Mouse (Mus musculus): ENCODE measurements around the gene Ankrd65. TPM values are rescaled to one million over a fixed set of nuclear protein-coding genes. Genes with fewer than 3 reads are reported as not detected.

Gene Ankrd65
- polyA plus RNA-seq, 1 experiment from 2014 or later, result not detected

DNA sequence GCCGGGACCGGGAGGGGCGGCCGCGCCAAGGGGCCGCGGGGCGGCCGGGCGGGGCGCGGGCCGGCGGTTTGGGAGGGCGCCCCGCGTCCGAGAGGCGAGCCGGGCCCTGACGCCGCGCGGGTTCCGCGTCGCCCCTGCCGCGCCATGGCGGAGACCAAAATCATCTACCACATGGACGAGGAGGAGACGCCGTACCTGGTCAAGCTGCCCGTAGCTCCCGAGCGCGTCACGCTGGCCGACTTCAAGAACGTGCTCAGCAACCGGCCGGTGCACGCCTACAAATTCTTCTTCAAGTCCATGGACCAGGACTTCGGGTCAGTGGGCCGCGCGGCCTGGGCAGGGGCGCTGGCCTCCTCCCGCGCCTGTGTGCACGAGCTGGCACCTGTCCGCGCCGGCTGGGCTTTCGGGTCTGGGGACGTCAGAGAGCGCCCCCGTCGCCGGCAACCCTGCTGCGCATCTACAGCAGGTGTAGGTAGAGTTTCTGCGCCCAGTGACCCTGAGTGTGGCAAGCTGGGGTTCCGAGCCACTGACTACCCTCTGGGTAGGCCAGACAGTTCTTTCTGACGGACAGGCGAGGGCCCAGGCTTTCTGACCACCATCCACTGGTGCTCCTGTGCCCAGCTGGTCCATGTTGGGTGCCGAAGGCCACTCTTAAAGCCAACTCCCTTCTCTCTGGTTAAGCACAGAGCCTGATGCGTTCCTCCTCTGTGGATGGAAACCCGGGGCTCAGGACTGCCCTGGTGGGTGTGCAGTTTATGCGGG lies 57.5 kb downstream of the Ankrd65 start:
- 2% methylated on average over 69 of the region's 69 CpGs for WGBS
- Histone ChIP-seq H3K4me1 (peaks cover 40% of the 10 kb centered on the region), H3K27ac (peak overlapping the region; percentile 90)

GRCm38 (mm10) chr4:155848434-155849095 lies 58.3 kb downstream of the Ankrd65 start:
- Histone ChIP-seq H3K27me3 (ENCODE audit: poor library complexity, severe bottlenecking) (no peaks in the 10 kb centered on the region), H3K36me3 (replicated peaks) (peaks cover 30% of the 10 kb centered on the region), H3K4me1 (peaks cover 40% of the 10 kb centered on the region), H3K4me3 (peak overlapping the region; percentile 88), H3K9me3 (no peaks in the 10 kb centered on the region), H3K27ac (peak overlapping the region; percentile 90)
- WGBS, result 58% methylated on average over 7 of the region's 7 CpGs
- no peak for DNase-seq (ENCODE audit: extremely low spot score, low spot score)

More for the DNA sequence above, 57.5 kb downstream of the Ankrd65 start:
- Histone ChIP-seq H3K36me3 (replicated peaks) (peaks cover 30% of the 10 kb centered on the region), H3K4me3 (peak overlapping the region; percentile 88), H3K27me3 (ENCODE audit: poor library complexity, severe bottlenecking) (peaks cover 1% of the 10 kb centered on the region), H3K9me3 (no peaks in the 10 kb centered on the region)
- peak; percentile 63 for DNase-seq (ENCODE audit: extremely low spot score, low spot score)

Small RNA genes lying within 50 kb of the gene (microRNA-seq; reads per million reads assigned to microRNA genes)
- gene Gm27743, result not detected

Other genes with a start within 250 kb of the Ankrd65 start
- 118 and 122 TPM in 2 replicates for gene Nadk, start 228.1 kb upstream of the Ankrd65 start, polyA plus RNA-seq (2016; fragmentation: Nextera tagmentation; extraction: Ambion mirVana)
- gene Slc35e2, start 189.0 kb upstream of the Ankrd65 start, polyA plus RNA-seq (2016; fragmentation: Nextera tagmentation; extraction: Ambion mirVana), result 10.7 and 12.9 TPM in 2 replicates
- 83.9 and 86.7 TPM in 2 replicates for gene Cdk11b, start 165.6 kb upstream of the Ankrd65 start, polyA plus RNA-seq (2016; fragmentation: Nextera tagmentation; extraction: Ambion mirVana)
- gene Gm10563, start 145.0 kb upstream of the Ankrd65 start, polyA plus RNA-seq (2016; fragmentation: Nextera tagmentation; extraction: Ambion mirVana), result not detected in 2 replicates
- gene Mmp23, start 137.1 kb upstream of the Ankrd65 start, polyA plus RNA-seq (2016; fragmentation: Nextera tagmentation; extraction: Ambion mirVana), result 1.8 and 2.8 TPM in 2 replicates
- 16.8 and 18.3 TPM in 2 replicates for gene Mib2, start 121.2 kb upstream of the Ankrd65 start, polyA plus RNA-seq (2016; fragmentation: Nextera tagmentation; extraction: Ambion mirVana)
- 0.64 and 0.67 TPM in 2 replicates for gene Fndc10, start 96.1 kb upstream of the Ankrd65 start, polyA plus RNA-seq (2016; fragmentation: Nextera tagmentation; extraction: Ambion mirVana)
- gene Ssu72, start 85.6 kb upstream of the Ankrd65 start, polyA plus RNA-seq (2016; fragmentation: Nextera tagmentation; extraction: Ambion mirVana), result 163 and 164 TPM in 2 replicates
- 0.36 and 0.77 TPM in 2 replicates for gene Tmem240, start 55.6 kb upstream of the Ankrd65 start, polyA plus RNA-seq (2016; fragmentation: Nextera tagmentation; extraction: Ambion mirVana)
- 141 and 149 TPM in 2 replicates for gene Atad3a, start 29.3 kb upstream of the Ankrd65 start, polyA plus RNA-seq (2016; fragmentation: Nextera tagmentation; extraction: Ambion mirVana)
- gene Vwa1, start 15.7 kb upstream of the Ankrd65 start, polyA plus RNA-seq (2016; fragmentation: Nextera tagmentation; extraction: Ambion mirVana), result 9.7 and 11.3 TPM in 2 replicates
- 0.24 and 0.27 TPM in 2 replicates for gene Tmem88b, start 4.6 kb upstream of the Ankrd65 start, polyA plus RNA-seq (2016; fragmentation: Nextera tagmentation; extraction: Ambion mirVana)
- gene Mrpl20, start 12.4 kb downstream of the Ankrd65 start, polyA plus RNA-seq (2016; fragmentation: Nextera tagmentation; extraction: Ambion mirVana), result 253 and 258 TPM in 2 replicates
- 166 and 168 TPM in 2 replicates for gene Ccnl2, start 22.1 kb downstream of the Ankrd65 start, polyA plus RNA-seq (2016; fragmentation: Nextera tagmentation; extraction: Ambion mirVana)
- gene Aurkaip1, start 40.8 kb downstream of the Ankrd65 start, polyA plus RNA-seq (2016; fragmentation: Nextera tagmentation; extraction: Ambion mirVana), result 165 and 172 TPM in 2 replicates
- 37.6 and 39.4 TPM in 2 replicates for gene Mxra8, start 49.2 kb downstream of the Ankrd65 start, polyA plus RNA-seq (2016; fragmentation: Nextera tagmentation; extraction: Ambion mirVana)
- 4.6 and 5.3 TPM in 2 replicates for gene Dvl1, start 57.0 kb downstream of the Ankrd65 start, polyA plus RNA-seq (2016; fragmentation: Nextera tagmentation; extraction: Ambion mirVana)
- gene Tas1r3, start 72.9 kb downstream of the Ankrd65 start, polyA plus RNA-seq (2016; fragmentation: Nextera tagmentation; extraction: Ambion mirVana), result 0.12 and 0.33 TPM in 2 replicates
- 21.2 and 24.0 TPM in 2 replicates for gene Cptp, start 79.0 kb downstream of the Ankrd65 start, polyA plus RNA-seq (2016; fragmentation: Nextera tagmentation; extraction: Ambion mirVana)
- 120 and 121 TPM in 2 replicates for gene Ints11, start 79.1 kb downstream of the Ankrd65 start, polyA plus RNA-seq (2016; fragmentation: Nextera tagmentation; extraction: Ambion mirVana)
- gene Pusl1, start 101.3 kb downstream of the Ankrd65 start, polyA plus RNA-seq (2016; fragmentation: Nextera tagmentation; extraction: Ambion mirVana), result 54.5 and 56.3 TPM in 2 replicates
- gene Acap3, start 101.4 kb downstream of the Ankrd65 start, polyA plus RNA-seq (2016; fragmentation: Nextera tagmentation; extraction: Ambion mirVana), result 24.3 and 24.5 TPM in 2 replicates
- 144 and 150 TPM in 2 replicates for gene Ube2j2, start 153.4 kb downstream of the Ankrd65 start, polyA plus RNA-seq (2016; fragmentation: Nextera tagmentation; extraction: Ambion mirVana)
- 18.4 and 20.9 TPM in 2 replicates for gene C1qtnf12, start 171.9 kb downstream of the Ankrd65 start, polyA plus RNA-seq (2016; fragmentation: Nextera tagmentation; extraction: Ambion mirVana)
- gene B3galt6, start 202.2 kb downstream of the Ankrd65 start, polyA plus RNA-seq (2016; fragmentation: Nextera tagmentation; extraction: Ambion mirVana), result 12.7 and 14.0 TPM in 2 replicates
- 134 and 135 TPM in 2 replicates for gene Sdf4, start 202.4 kb downstream of the Ankrd65 start, polyA plus RNA-seq (2016; fragmentation: Nextera tagmentation; extraction: Ambion mirVana)
- gene Tnfrsf4, start 223.4 kb downstream of the Ankrd65 start, polyA plus RNA-seq (2016; fragmentation: Nextera tagmentation; extraction: Ambion mirVana), result 0.72 and 1.1 TPM in 2 replicates
- gene Tnfrsf18, start 235.7 kb downstream of the Ankrd65 start, polyA plus RNA-seq (2016; fragmentation: Nextera tagmentation; extraction: Ambion mirVana), result 0.72 and 1.1 TPM in 2 replicates